Mouse (Mus musculus): ENCODE results near the gene Adamts20. TPM values are rescaled to one million over a fixed set of nuclear protein-coding genes. Genes with fewer than 3 reads are reported as not detected.
A peak's percentile ranks its signal among the peaks of the same experiment; 100 is the strongest.

The Adamts20 gene
- polyA plus RNA-seq, 1 experiment from 2014 or later: 2.8 TPM

DNA sequence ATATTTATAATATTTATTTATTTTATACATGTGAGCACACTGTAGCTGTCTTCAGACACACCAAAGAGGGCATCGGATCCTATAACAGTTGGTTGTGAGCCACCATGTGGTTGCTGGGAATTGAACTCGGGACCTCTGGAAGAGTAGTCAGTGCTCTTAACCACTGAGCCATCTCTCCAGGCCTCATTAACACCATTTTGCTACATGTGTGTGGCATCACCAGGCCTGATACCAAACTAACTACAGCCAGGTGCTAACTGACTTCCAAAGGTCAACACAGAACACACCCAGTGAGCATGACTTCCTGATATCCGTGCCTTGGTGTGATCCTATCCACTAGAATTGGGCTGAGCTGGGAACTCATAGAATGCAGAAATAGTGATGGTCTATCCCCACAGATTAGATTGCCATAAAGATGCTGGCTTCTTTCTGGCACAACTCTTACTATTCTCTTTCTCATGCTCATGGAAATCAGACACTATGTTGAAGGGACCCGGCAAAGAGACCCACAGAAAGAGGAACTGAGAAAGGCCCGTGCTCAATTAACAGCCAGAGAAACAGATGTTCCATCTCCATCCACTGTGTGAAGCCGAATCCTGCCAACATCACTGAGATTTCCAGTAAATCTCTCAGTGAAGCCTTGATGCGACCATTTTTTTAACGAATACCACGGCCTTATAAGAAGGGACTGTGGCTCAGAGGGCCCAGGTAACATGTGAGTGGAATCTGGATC is 37.6 kb downstream of the Adamts20 start:
- WGBS: 88% methylated on average over 9 of the region's 9 CpGs
- Histone ChIP-seq H3K9ac (replicated peaks; ENCODE audit: low read depth, low read length) (no peak overlapping the region), H3K4me3 (replicated peaks; ENCODE audit: low read length) (no peak overlapping the region), H3K4me2 (ENCODE audit: low read length) (no peak overlapping the region), H3K27me3 (replicated peaks; ENCODE audit: control insufficient read depth, insufficient read depth, low read length) (no peaks in the 10 kb centered on the region), H3K27ac (ENCODE audit: low read length) (no peak overlapping the region), H3K36me3 (ENCODE audit: control insufficient read depth, insufficient read depth) (no peaks in the 10 kb centered on the region), H3K4me1 (replicated peaks; ENCODE audit: control insufficient read depth, insufficient read depth, low read length) (no peaks in the 10 kb centered on the region), H3K9me3 (ENCODE audit: control insufficient read depth, low read length) (no peaks in the 10 kb centered on the region)
- no peak for ATAC-seq

DNA sequence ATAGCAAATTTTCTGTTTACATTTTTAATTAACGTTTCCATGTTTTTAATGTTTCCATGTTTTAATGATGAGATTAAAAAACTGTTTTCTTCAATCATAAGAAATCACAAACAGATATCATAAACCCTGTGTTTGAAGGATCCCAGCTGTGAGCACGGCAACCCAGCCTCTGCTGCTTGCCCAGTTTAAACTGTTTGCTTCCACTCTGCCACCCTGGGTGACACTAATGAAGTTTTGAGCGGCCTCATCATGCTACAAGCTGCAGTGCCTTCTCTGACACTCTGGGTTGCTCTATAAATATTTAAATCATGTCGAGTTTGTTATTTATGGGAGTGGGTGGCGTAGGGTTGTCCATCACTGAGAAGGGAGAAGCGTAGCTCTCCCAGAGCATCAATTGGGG is 44.7 kb downstream of the Adamts20 start:
- Histone ChIP-seq H3K27me3 (replicated peaks; ENCODE audit: control insufficient read depth, insufficient read depth, low read length) (no peaks in the 10 kb centered on the region; the same call in 1 of the 2 replicates), H3K9ac (replicated peaks; ENCODE audit: low read depth, low read length) (no peak overlapping the region), H3K36me3 (ENCODE audit: control insufficient read depth, insufficient read depth) (no peaks in the 10 kb centered on the region), H3K9me3 (ENCODE audit: control insufficient read depth, low read length) (no peaks in the 10 kb centered on the region), H3K4me1 (replicated peaks; ENCODE audit: control insufficient read depth, insufficient read depth, low read length) (peaks cover 4% of the 10 kb centered on the region; the same call in 1 of the 2 replicates), H3K4me2 (ENCODE audit: low read length) (no peak overlapping the region), H3K27ac (ENCODE audit: low read length) (no peak overlapping the region), H3K4me3 (replicated peaks; ENCODE audit: low read length) (no peak overlapping the region)
- no peak for ATAC-seq
- WGBS: 56% methylated on average over 6 of the region's 6 CpGs

DNA sequence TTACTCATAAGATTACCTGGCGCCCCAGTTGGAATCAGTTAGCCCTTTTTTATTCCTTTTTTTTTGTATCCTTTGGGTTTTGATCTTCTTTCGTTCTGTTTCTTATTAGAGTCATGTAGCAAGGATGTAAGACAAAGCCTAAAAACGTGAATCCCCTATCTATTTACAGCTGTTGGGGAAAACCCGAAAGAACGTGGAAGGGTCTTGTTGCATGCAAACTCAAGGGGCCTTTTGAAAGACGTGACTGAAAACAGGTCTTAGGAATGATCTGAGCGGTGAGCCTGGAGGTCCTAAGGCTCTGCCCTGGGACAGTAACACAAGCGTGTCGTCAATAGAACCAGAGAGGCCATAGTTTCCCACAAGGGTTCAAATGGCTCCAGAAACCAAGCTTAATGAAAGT is 46.1 kb downstream of the Adamts20 start:
- H3K4me1 ChIP-seq (replicated peaks; ENCODE audit: control insufficient read depth, insufficient read depth, low read length): peaks cover 4% of the 10 kb centered on the region; the same call in 1 of the 2 replicates
- H3K36me3 ChIP-seq (ENCODE audit: control insufficient read depth, insufficient read depth): no peaks in the 10 kb centered on the region
- ATAC-seq: no peak
- no peak overlapping the region for H3K27ac ChIP-seq (ENCODE audit: low read length)
- WGBS: 96% methylated on average over 9 of the region's 9 CpGs
- H3K4me3 ChIP-seq (replicated peaks; ENCODE audit: low read length): no peak overlapping the region
- H3K9ac ChIP-seq (replicated peaks; ENCODE audit: low read depth, low read length): no peak overlapping the region
- no peaks in the 10 kb centered on the region for H3K9me3 ChIP-seq (ENCODE audit: control insufficient read depth, low read length)
- H3K4me2 ChIP-seq (ENCODE audit: low read length): no peak overlapping the region
- no peaks in the 10 kb centered on the region; the same call in 1 of the 2 replicates for H3K27me3 ChIP-seq (replicated peaks; ENCODE audit: control insufficient read depth, insufficient read depth, low read length)

DNA sequence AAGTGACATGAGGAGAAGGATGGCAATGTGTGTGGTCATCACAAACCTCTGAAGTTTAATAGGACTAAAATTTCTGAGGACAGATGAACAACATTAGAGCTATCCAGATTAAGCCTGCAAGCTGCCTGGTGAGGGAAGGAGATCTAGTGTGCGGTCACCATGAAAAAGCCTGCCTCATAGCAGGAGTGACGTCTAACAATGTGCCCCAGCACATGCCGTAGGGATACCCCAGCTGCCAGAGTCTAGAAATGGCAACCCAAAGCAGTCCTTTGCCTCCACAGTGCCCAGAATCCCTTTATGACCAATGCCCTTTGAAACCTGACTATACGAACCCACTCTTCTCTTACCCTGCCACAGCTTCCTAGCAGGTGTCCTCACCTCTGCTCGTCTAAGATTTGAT is 46.8 kb downstream of the Adamts20 start:
- H3K4me3 ChIP-seq (replicated peaks; ENCODE audit: low read length): no peak overlapping the region
- peaks cover 4% of the 10 kb centered on the region; the same call in 1 of the 2 replicates for H3K4me1 ChIP-seq (replicated peaks; ENCODE audit: control insufficient read depth, insufficient read depth, low read length)
- WGBS: 89% methylated on average over 5 of the region's 5 CpGs
- H3K36me3 ChIP-seq (ENCODE audit: control insufficient read depth, insufficient read depth): no peaks in the 10 kb centered on the region
- no peak overlapping the region for H3K27ac ChIP-seq (ENCODE audit: low read length)
- H3K27me3 ChIP-seq (replicated peaks; ENCODE audit: control insufficient read depth, insufficient read depth, low read length): no peaks in the 10 kb centered on the region; the same call in 1 of the 2 replicates
- no peak overlapping the region for H3K9ac ChIP-seq (replicated peaks; ENCODE audit: low read depth, low read length)
- no peak for ATAC-seq
- H3K4me2 ChIP-seq (ENCODE audit: low read length): no peak overlapping the region
- no peaks in the 10 kb centered on the region for H3K9me3 ChIP-seq (ENCODE audit: control insufficient read depth, low read length)

DNA sequence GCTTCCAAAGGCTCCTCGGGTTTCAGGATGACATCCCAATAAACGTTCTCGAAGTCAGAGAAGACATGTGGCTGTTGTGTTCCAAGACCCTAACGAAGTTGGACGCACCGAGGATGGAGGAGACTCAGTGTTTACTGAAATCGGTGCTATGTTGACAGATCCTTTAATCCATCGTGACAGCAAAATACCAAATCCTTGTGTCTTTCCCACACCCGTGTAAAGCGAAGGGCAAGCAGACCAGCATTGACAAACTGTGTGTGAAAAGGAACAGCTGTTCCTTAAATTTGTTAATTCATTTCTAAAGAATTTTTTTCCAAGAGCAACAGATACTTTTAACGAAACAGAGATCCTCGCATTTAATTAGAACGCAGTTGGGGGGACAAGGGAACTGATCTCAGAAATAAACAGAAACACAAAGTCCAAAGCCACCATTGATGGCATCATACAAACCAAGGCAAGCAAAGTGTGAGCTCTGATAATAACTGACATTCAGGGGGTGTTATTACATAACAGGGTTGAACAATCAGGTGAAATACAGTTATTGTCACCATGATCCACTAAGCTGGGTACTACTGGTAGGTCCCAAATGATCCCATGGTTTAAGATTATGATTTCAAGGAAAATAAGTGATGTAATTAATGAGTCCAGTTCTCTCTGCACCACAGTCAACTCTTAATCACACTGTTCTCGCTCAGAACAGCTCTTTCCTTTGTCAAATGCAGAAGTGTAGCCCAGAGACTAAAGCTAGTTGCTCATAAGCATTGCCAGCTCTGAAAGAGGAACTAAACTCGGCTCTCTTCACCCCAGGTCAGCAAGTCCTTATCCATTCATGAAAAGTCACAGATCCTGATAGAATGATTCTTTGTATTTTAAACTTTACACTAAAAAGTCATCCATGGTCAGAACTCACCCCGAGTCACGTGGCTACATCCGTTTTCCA is 47.7 kb downstream of the Adamts20 start:
- Histone ChIP-seq H3K27me3 (replicated peaks; ENCODE audit: control insufficient read depth, insufficient read depth, low read length) (no peaks in the 10 kb centered on the region; the same call in 1 of the 2 replicates), H3K9ac (replicated peaks; ENCODE audit: low read depth, low read length) (no peak overlapping the region), H3K4me2 (ENCODE audit: low read length) (no peak overlapping the region), H3K4me1 (replicated peaks; ENCODE audit: control insufficient read depth, insufficient read depth, low read length) (peaks cover 4% of the 10 kb centered on the region; the same call in 1 of the 2 replicates), H3K9me3 (ENCODE audit: control insufficient read depth, low read length) (no peaks in the 10 kb centered on the region), H3K27ac (ENCODE audit: low read length) (no peak overlapping the region), H3K36me3 (ENCODE audit: control insufficient read depth, insufficient read depth) (no peaks in the 10 kb centered on the region), H3K4me3 (replicated peaks; ENCODE audit: low read length) (no peak overlapping the region)
- no peak for ATAC-seq
- WGBS: 58% methylated on average over 18 of the region's 18 CpGs

DNA sequence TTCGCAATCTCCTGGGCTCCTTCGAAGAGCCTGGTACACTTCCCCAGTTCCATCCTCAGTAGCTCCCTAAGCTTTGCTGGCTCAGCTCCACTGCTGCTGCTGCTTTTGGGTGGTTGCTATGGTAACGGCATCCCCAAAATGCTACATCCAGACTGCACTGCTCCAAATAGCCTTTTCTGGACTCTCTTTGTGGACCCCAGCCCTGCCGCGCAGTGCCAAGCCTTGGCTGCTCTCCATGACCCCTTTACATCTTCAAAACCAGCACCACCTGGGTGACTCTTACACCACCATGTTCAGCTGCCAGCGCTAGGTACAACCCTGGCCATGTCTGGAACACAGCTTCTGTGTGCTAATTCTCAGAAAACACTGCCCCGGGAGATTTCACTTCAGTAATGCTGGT is 55.4 kb downstream of the Adamts20 start:
- peaks cover 2% of the 10 kb centered on the region; the same call in 1 of the 2 replicates for H3K27me3 ChIP-seq (replicated peaks; ENCODE audit: control insufficient read depth, insufficient read depth, low read length)
- peak; percentile 88 for ATAC-seq
- 0 out of 2 replicates have a peak overlapping the region, but pooled peaks have one; percentile 3 for H3K27ac ChIP-seq (ENCODE audit: low read length)
- H3K4me3 ChIP-seq (replicated peaks; ENCODE audit: low read length): no peak overlapping the region
- H3K4me1 ChIP-seq (replicated peaks; ENCODE audit: control insufficient read depth, insufficient read depth, low read length): peaks cover 6% of the 10 kb centered on the region
- H3K4me2 ChIP-seq (ENCODE audit: low read length): peak overlapping the region; percentile 27; the same call in 1 of the 2 replicates
- H3K9me3 ChIP-seq (ENCODE audit: control insufficient read depth, low read length): no peaks in the 10 kb centered on the region
- WGBS: 25% methylated on average over 7 of the region's 7 CpGs
- H3K9ac ChIP-seq (replicated peaks; ENCODE audit: low read depth, low read length): no peak overlapping the region
- no peaks in the 10 kb centered on the region for H3K36me3 ChIP-seq (ENCODE audit: control insufficient read depth, insufficient read depth)

DNA sequence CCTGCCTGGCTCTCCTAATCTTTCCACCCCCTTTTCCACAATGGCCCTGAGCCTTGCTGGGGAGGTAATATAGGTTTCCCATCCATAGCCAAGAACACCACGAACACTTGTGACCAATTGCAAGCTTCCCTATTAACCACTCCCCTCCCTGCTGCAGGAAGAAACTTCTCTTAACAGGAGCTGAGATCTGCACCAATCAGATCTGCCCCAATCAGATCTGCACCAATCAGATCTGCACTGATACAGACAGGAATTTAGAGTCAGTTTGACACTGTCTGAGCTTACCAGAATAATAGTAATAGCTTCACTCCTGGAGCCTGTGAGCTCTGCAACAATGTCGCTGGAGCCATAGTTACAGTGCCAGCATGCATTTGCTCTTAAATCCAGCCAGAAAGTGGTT is 58.9 kb downstream of the Adamts20 start:
- Histone ChIP-seq H3K27ac (ENCODE audit: low read length) (no peak overlapping the region), H3K9ac (replicated peaks; ENCODE audit: low read depth, low read length) (no peak overlapping the region), H3K4me3 (replicated peaks; ENCODE audit: low read length) (no peak overlapping the region), H3K27me3 (replicated peaks; ENCODE audit: control insufficient read depth, insufficient read depth, low read length) (peaks cover 2% of the 10 kb centered on the region; the same call in 1 of the 2 replicates), H3K36me3 (ENCODE audit: control insufficient read depth, insufficient read depth) (no peaks in the 10 kb centered on the region), H3K9me3 (ENCODE audit: control insufficient read depth, low read length) (no peaks in the 10 kb centered on the region), H3K4me1 (replicated peaks; ENCODE audit: control insufficient read depth, insufficient read depth, low read length) (peaks cover 21% of the 10 kb centered on the region), H3K4me2 (ENCODE audit: low read length) (no peak overlapping the region; the same call in 1 of the 2 replicates)
- no peak for ATAC-seq
- WGBS: 18% methylated on average over 2 of the region's 2 CpGs

DNA sequence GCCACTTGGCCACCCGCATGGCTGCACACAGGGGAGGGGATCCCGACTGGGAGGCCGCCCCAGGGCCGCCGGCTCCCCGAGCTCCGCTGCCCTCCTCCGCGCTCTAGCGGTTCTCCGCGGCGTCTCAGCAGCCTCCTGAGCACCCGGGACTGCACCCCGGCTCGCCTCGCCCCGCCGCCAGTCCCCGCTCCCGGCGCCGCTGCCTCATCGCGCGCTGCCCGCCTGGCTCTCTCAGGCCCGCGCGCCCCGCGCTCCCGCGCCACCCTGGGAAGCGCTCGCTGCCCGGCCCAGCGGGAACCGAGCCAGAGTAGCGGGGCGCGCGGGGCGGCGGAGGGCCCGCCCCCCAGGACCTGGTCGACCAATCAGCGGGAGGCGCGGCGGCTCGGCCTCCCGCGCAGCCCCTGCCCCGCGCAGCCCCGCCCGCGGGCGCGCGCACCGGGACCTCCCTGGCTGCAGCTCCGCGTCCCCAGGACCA is 61.1 kb downstream of the Adamts20 start:
- Histone ChIP-seq H3K9ac (replicated peaks; ENCODE audit: low read depth, low read length) (peak overlapping the region; percentile 78), H3K36me3 (ENCODE audit: control insufficient read depth, insufficient read depth) (no peaks in the 10 kb centered on the region), H3K27ac (ENCODE audit: low read length) (0 out of 2 replicates have a peak overlapping the region, but pooled peaks have one; percentile 33), H3K27me3 (replicated peaks; ENCODE audit: control insufficient read depth, insufficient read depth, low read length) (peaks cover 2% of the 10 kb centered on the region; the same call in 1 of the 2 replicates), H3K4me2 (ENCODE audit: low read length) (peak overlapping the region; percentile 100), H3K9me3 (ENCODE audit: control insufficient read depth, low read length) (no peaks in the 10 kb centered on the region), H3K4me3 (replicated peaks; ENCODE audit: low read length) (peak overlapping the region; percentile 73), H3K4me1 (replicated peaks; ENCODE audit: control insufficient read depth, insufficient read depth, low read length) (peaks cover 14% of the 10 kb centered on the region)
- WGBS: 0% methylated on average over 44 of the region's 65 CpGs
- ATAC-seq: peak; percentile 95
